Mouse (Mus musculus): ENCODE data around the gene Rassf10. TPM values are rescaled to one million over a fixed set of nuclear protein-coding genes. Genes with fewer than 3 reads are reported as not detected.

The Rassf10 gene
- total RNA-seq, 2 experiments from 2014 or later = 1.4 to 1.6 TPM

DNA sequence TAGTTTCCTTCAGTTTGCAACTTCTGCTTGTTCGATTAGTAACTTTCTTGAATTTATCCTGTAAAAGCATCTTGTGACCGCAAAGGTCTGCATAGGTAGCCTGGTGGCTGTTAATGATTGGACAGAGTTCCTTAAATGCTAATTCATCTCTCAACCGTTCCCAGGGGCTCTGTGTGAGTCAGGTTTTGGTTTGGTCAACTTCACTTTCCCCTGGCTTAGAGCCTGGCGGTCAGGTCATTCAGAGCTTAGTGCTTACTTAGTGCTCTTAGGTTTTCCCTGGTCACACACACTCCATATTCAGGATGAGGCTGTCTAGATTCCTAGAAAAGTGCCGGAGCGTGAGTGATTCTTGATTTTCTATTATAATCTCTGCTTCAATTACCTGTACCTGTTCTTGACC is 12.6 kb downstream of the Rassf10 start:
- no peak for DNase-seq

DNA sequence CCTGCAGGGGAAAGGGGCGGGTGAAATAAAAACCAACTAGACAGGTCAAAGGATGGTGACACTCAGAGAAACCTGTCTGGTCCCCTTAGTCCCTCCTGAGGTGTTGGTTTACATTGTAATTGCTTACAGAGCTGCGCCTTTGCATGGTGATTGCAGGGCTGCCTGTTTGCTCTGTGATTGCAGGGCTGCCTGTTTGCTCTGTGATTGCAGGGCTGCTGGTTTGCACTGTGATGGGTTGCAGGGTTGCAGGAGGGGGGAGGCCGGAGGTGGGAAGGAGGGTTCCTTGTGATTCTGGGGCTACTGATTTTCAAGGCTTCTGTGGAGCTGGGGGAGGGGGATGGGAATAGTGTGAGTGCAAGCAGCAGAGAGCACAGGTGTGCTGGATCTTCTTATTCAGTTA is 13.0 kb downstream of the Rassf10 start:
- no peak for DNase-seq

DNA sequence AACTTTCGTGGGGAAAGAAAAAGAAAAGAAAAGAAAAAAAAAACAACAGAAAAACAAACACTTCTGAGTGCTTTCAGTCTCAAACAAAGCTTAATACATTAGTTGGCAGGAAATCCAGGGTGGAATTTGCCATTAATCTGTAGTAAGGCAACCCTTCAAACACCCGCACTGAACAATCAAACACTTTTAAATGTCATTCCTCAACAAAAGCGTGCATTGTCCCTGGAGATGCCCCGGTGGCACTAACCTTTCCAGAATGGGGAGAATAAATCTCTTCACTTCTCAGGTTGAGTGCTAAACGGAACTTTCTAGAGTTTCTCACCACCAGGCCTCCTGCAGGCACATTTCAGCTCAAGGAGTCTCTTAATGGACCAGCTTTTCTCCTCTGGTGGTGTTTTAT is 29.6 kb downstream of the Rassf10 start:
- no peak for DNase-seq

DNA sequence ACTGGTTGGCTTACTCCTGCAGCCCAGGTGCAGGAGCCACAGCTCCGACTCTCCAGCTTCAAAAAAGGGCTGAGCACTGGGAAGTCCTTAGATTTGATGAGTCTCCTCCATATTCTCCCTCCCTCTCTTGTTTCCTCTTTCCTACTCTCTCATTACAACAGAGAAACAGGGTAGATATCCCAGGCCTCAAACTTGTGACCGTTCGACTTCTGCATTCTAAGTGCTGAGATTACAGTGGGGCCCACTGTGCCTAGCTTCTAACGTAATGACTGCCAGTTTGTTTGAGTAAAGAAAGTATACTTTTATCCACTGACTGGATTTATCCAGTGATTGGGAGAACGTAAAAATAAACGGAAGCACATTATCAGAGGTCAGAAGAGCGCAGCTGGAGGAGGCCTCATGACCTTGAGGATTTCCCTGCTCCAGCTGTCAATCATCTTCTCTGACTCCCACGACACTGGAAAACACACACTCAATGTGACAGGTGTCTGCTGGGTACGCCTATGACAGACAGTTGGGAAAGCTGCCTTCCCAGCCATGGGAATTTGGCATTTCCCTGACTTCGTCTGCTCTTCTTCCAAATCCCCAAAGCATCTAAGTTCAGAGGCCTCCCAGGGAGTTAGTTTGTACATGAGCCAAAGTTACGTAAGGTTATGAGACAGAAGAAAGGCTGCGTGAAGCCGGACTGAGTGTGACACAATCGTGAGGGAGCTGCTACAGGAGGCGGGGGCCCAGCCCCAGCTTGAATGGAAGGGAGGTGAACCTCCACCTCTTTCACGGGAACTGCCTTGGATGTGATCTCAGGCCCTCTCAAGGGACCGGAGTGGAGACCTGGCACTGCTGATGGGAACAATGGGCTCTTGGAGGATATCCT is 31.2 kb downstream of the Rassf10 start:
- DNase-seq = peak in 1 of 2 experiments; percentile 7

DNA sequence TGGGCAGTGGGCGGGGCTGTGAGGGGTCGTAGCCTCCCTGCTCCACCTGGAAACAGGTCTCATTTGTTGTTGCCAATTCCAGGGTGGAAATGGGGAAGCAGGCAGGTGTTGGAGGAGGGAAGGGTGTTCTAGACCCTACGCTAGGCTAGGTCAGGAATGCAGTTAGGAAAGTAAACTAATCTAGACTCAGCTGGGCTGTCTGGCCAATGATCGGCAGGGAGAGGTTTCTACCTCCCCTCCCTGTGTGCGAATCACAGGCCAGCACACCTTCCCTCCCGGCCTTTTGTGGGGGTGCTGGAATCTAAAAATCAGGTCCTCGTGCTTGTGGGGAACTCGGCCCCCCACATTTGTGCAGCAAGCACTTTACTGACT is 31.8 kb downstream of the Rassf10 start:
- no peak for DNase-seq

DNA sequence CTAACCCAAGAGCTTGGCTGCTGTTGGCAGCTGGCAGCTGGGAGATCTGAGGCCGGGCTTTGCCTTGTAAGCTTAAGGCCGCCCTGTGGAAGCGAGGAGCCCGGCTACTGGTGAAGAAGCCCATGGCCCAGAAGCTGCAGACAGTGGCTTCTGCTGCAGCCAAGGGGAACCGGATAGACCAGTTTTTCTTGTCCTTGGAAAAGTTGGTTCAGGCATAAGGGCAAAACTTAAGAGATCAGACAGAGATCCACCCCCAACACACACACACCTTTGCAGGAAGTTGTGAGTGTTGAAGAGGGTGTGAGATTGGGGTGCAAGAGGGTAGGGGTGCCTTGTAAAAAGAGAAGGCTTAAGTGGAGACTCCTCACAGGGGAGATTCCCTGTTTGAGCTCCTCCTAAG is 39.2 kb downstream of the Rassf10 start:
- no peak for DNase-seq

DNA sequence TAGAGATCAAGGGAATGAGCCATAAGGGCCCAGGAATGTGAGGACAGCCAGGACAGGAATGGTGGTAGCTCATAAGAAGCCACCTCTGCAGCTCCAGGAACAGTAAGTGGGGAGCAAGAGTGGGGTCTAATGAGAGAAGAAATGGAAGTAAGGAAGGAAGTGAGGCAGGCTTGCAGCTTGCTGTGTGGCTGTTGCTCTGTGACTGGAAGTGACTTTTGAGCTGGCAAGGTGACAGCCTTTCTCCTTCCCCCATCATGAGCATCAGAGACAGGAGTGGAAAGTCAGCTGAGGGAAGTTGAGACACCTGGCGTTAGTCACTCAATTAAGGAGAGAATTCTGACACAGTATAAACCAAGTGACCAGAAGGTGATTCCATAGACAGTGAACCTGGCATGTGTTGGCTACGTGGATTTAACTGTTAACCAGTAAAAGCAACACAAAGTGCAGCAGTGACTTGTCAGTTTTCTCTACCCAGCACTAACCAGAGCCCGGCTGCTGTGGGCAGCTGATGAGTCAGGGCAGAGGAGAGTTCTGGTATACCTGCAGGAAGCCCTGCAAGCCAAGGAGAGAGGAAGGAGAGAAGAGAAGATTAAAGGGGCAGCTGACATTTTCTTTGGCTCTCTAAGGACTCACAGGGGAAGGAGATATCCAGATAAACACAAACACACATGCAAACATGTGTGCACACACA is 49.9 kb downstream of the Rassf10 start:
- no peak for DNase-seq

DNA sequence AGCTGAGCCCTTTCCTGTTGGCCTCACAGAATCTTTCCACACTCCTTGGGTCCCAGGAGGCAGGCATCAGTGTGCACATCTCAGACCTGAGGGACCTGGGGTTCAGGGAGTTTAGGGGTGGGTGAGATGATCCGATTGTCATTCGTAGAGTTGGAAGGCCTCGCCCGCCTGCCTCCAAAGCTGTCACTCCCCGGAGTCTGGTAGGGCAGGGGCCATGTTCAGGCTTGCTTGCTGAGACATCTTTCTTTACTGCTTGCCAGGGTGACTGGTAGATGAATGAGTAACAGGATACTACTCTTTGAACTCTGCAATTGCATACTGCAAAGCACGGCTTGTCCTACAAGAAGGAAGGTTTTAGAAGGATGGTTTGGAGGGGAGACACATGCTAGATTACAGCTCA is 52.0 kb downstream of the Rassf10 start:
- no peak for DNase-seq

Data from layer of hippocampus, postnatal 36 days (tissue).